Mouse (Mus musculus): ENCODE data around the gene Lamc3. TPM values are rescaled to one million over a fixed set of nuclear protein-coding genes. Genes with fewer than 3 reads are reported as not detected.

The Lamc3 gene
- polyA plus RNA-seq, 2 experiments: 0.02 TPM; not detected in 1

- no peak overlapping the region for H3K4me3 ChIP-seq (ENCODE audit: insufficient read depth in 1 of 2, low read depth in 2 of 2, low read length in 2 of 2)
- H3K4me1 ChIP-seq (replicated peaks; ENCODE audit: control insufficient read depth in 2 of 2, insufficient read depth in 2 of 2, low read length in 1 of 2): 0 out of 4 replicates have a peak, but pooled peaks cover 0 to under 1% of the 10 kb centered on the region in 2 experiments
- no peak overlapping the region for H3K27ac ChIP-seq
- TF ChIP-seq EP300 (IDR thresholded peaks at IDR 0.05; ENCODE audit: low read depth): no peak
- no peak for TF ChIP-seq CTCF (IDR thresholded peaks at IDR 0.05; ENCODE audit: low read depth)
- H3K27me3 ChIP-seq (ENCODE audit: control insufficient read depth, insufficient read depth, low read length): no peaks in the 10 kb centered on the region
- H3K36me3 ChIP-seq (replicated peaks; ENCODE audit: control insufficient read depth, insufficient read depth, low read depth): no peaks in the 10 kb centered on the region
- no peaks in the 10 kb centered on the region for H3K9me3 ChIP-seq (ENCODE audit: control insufficient read depth, low read length)
- WGBS (ENCODE audit: insufficient replicate concordance): 80% methylated on average over 8 of the region's 8 CpGs
- no peak overlapping the region for H3K4me2 ChIP-seq (ENCODE audit: low read depth)
- no peak for DNase-seq (ENCODE audit: low read depth in 3 of 3, low spot score in 3 of 3)
- H3K9ac ChIP-seq (replicated peaks): no peak overlapping the region
- ATAC-seq (ENCODE audit: insufficient read depth): no peak
Measured at GRCm38 (mm10) chr2:31966801-31967200, 79.7 kb downstream of the Lamc3 start.

- DNase-seq (ENCODE audit: low read depth in 3 of 3, low spot score in 3 of 3) (no peak), ATAC-seq (ENCODE audit: insufficient read depth) (no peak)
- H3K4me3 ChIP-seq (ENCODE audit: insufficient read depth in 1 of 2, low read depth in 2 of 2, low read length in 2 of 2): no peak overlapping the region
- H3K36me3 ChIP-seq (replicated peaks; ENCODE audit: control insufficient read depth, insufficient read depth, low read depth): peaks cover 10% of the 10 kb centered on the region
- H3K27me3 ChIP-seq (ENCODE audit: control insufficient read depth, insufficient read depth, low read length): no peaks in the 10 kb centered on the region
- H3K9ac ChIP-seq (replicated peaks): no peak overlapping the region
- H3K9me3 ChIP-seq (ENCODE audit: control insufficient read depth, low read length): no peaks in the 10 kb centered on the region
- TF ChIP-seq EP300 (IDR thresholded peaks at IDR 0.05; ENCODE audit: low read depth) (no peak), CTCF (IDR thresholded peaks at IDR 0.05; ENCODE audit: low read depth) (no peak)
- H3K4me1 ChIP-seq (replicated peaks; ENCODE audit: control insufficient read depth in 2 of 2, insufficient read depth in 2 of 2, low read length in 1 of 2): peaks cover 8 to 13% of the 10 kb centered on the region in 2 experiments
- H3K27ac ChIP-seq: no peak overlapping the region
- 60% methylated on average over 4 of the region's 4 CpGs for WGBS (ENCODE audit: insufficient replicate concordance)
- H3K4me2 ChIP-seq (ENCODE audit: low read depth): no peak overlapping the region
Measured at GRCm38 (mm10) chr2:31972589-31972988, 85.5 kb downstream of the Lamc3 start.

- no peaks in the 10 kb centered on the region for H3K9me3 ChIP-seq (ENCODE audit: control insufficient read depth, low read length)
- WGBS (ENCODE audit: insufficient replicate concordance): under 1% methylated on average over 60 of the region's 60 CpGs
- peaks cover 18% of the 10 kb centered on the region for H3K36me3 ChIP-seq (replicated peaks; ENCODE audit: control insufficient read depth, insufficient read depth, low read depth)
- ATAC-seq (ENCODE audit: insufficient read depth): peak; percentile 99
- H3K4me2 ChIP-seq (ENCODE audit: low read depth): peak within 1 kb of the TSS; percentile 97
- H3K27me3 ChIP-seq (ENCODE audit: control insufficient read depth, insufficient read depth, low read length): no peaks in the 10 kb centered on the region
- H3K4me1 ChIP-seq (replicated peaks; ENCODE audit: control insufficient read depth in 2 of 2, insufficient read depth in 2 of 2, low read length in 1 of 2): peaks cover 8 to 13% of the 10 kb centered on the region in 2 experiments
- peak; percentile 95 to 97 (median 96) for DNase-seq (ENCODE audit: low read depth in 3 of 3, low spot score in 3 of 3)
- H3K4me3 ChIP-seq (ENCODE audit: insufficient read depth in 1 of 2, low read depth in 2 of 2, low read length in 2 of 2): peak within 1 kb of the TSS; percentile 93 to 99
- TF ChIP-seq EP300 (IDR thresholded peaks at IDR 0.05; ENCODE audit: low read depth) (no peak), CTCF (IDR thresholded peaks at IDR 0.05; ENCODE audit: low read depth) (no peak)
- H3K27ac ChIP-seq: peak within 1 kb of the TSS; percentile 44
- peak within 1 kb of the TSS; percentile 86 for H3K9ac ChIP-seq (replicated peaks)
Measured at GRCm38 (mm10) chr2:31974141-31974808, 87.2 kb downstream of the Lamc3 start, which contains the start of gene Nup214. TSS of gene Nup214 (plus strand) at chr2:31974436.

- 6% methylated on average over 13 of the region's 13 CpGs for WGBS (ENCODE audit: insufficient replicate concordance)
- no peak for DNase-seq (ENCODE audit: low read depth in 3 of 3, low spot score in 3 of 3)
- no peak for TF ChIP-seq EP300 (IDR thresholded peaks at IDR 0.05; ENCODE audit: low read depth)
- no peak for TF ChIP-seq CTCF (IDR thresholded peaks at IDR 0.05; ENCODE audit: low read depth)
- H3K4me2 ChIP-seq (ENCODE audit: low read depth): peak overlapping the region; percentile 97
- peak overlapping the region; percentile 93 to 99 for H3K4me3 ChIP-seq (ENCODE audit: insufficient read depth in 1 of 2, low read depth in 2 of 2, low read length in 2 of 2)
- peaks cover 8 to 13% of the 10 kb centered on the region in 2 experiments for H3K4me1 ChIP-seq (replicated peaks; ENCODE audit: control insufficient read depth in 2 of 2, insufficient read depth in 2 of 2, low read length in 1 of 2)
- ATAC-seq (ENCODE audit: insufficient read depth): no peak
- H3K36me3 ChIP-seq (replicated peaks; ENCODE audit: control insufficient read depth, insufficient read depth, low read depth): peaks cover 23% of the 10 kb centered on the region
- no peaks in the 10 kb centered on the region for H3K9me3 ChIP-seq (ENCODE audit: control insufficient read depth, low read length)
- no peaks in the 10 kb centered on the region for H3K27me3 ChIP-seq (ENCODE audit: control insufficient read depth, insufficient read depth, low read length)
- H3K27ac ChIP-seq: no peak overlapping the region
- H3K9ac ChIP-seq (replicated peaks): peak overlapping the region; percentile 84
Measured at GRCm38 (mm10) chr2:31974809-31975371, 87.8 kb downstream of the Lamc3 start.

- Histone ChIP-seq H3K4me3 (ENCODE audit: insufficient read depth in 1 of 2, low read depth in 2 of 2, low read length in 2 of 2) (no peak overlapping the region), H3K9me3 (ENCODE audit: control insufficient read depth, low read length) (no peaks in the 10 kb centered on the region), H3K9ac (replicated peaks) (no peak overlapping the region), H3K4me2 (ENCODE audit: low read depth) (no peak overlapping the region), H3K36me3 (replicated peaks; ENCODE audit: control insufficient read depth, insufficient read depth, low read depth) (peaks cover 68% of the 10 kb centered on the region), H3K27me3 (ENCODE audit: control insufficient read depth, insufficient read depth, low read length) (no peaks in the 10 kb centered on the region), H3K4me1 (replicated peaks; ENCODE audit: control insufficient read depth in 2 of 2, insufficient read depth in 2 of 2, low read length in 1 of 2) (no peaks in the 10 kb centered on the region), H3K27ac (no peak overlapping the region)
- WGBS (ENCODE audit: insufficient replicate concordance): 68% methylated on average over 1 of the region's 1 CpGs
- no peak for ATAC-seq (ENCODE audit: insufficient read depth)
- TF ChIP-seq CTCF (IDR thresholded peaks at IDR 0.05; ENCODE audit: low read depth) (no peak), EP300 (IDR thresholded peaks at IDR 0.05; ENCODE audit: low read depth) (no peak)
- no peak for DNase-seq (ENCODE audit: low read depth in 3 of 3, low spot score in 3 of 3)
Measured at GRCm38 (mm10) chr2:31987774-31988173, 100.7 kb downstream of the Lamc3 start.
